In the genomic region with DNA sequence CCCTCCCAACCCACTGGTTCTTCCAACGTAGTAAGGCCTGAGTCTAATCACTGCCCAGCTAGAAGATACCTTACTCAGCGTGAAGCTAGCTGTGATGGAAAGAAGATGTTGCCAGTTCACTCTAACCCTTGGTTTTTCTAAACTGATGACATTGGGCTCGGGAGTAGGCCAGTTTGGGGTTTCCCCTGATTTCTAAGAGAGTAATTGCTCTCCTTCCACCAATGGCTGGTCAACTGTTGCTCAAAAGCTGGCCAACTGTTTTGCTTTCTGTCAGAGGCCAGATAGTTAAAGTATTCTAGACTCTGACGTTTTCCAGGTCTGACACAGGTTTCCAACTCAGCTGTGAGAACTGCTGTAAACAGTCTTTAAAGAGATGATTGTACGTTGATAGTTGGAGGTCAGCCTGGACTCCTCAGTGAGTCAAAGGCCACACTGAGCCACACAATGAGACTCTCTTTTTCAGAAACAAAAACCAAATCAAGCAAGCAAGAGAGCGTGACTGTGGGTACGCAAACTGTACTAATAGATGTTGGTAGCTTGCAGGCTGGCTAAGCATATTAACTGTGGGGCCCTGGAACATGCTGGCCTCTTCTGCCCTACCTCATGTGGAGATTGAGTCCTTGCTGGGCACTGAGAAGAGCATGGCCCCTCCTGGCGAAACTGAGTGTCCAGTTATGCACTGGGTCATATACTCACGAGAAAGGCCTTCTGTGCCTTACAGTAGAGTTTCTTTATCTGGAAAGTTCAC, we compare ENCODE assay signal across 11 mouse cellular contexts. TPM values are rescaled to one million over a fixed set of nuclear protein-coding genes. Genes with fewer than 3 reads are reported as not detected.
DNase-seq lines count a peak whose midpoint lies in the region; ATAC-seq and TF ChIP-seq lines count a peak whose summit lies in the region.
"Had no signal": no experiment of that assay in that cellular context is flagged by ENCODE, and none has a peak within 500 bp of the region (broad histone marks: within the 10 kb centered on the region; RNA-seq: fewer than 3 reads in every experiment).

No protein-coding gene starts in this region.

- H3K79me2 ChIP-seq in liver, adult 2 months (ENCODE audit: control insufficient read depth, insufficient read depth, low read length) = peaks cover 34% of the 10 kb centered on the region; the same call in 1 of the 2 replicates

- H3K9ac ChIP-seq in embryonic facial prominence, embryonic 12.5 days = no peak overlapping the region
- H3K9ac ChIP-seq in liver, adult 2 months (ENCODE audit: low read depth, low read length) = peak overlapping the region; percentile 68
- H3K9ac ChIP-seq in kidney, postnatal 0 days (ENCODE audit: low read depth, low read length) = no peak overlapping the region

- peaks cover 22% of the 10 kb centered on the region; the same call in 1 of the 2 replicates for H3K4me1 ChIP-seq in embryonic facial prominence, embryonic 12.5 days
- peaks cover 47% of the 10 kb centered on the region for H3K4me1 ChIP-seq in embryonic facial prominence, embryonic 10.5 days
- peaks cover 26% of the 10 kb centered on the region for H3K4me1 ChIP-seq in liver, adult 2 months (ENCODE audit: control insufficient read depth, insufficient read depth, low read length)
- peaks cover 27% of the 10 kb centered on the region for H3K4me1 ChIP-seq in kidney, postnatal 0 days (replicated peaks; ENCODE audit: insufficient read depth, low read length)

- TF ChIP-seq CTCF in liver, adult 2 months (IDR thresholded peaks at IDR 0.05; ENCODE audit: low read depth, low read length) = no peak
- no peak for TF ChIP-seq CTCF in kidney, postnatal 0 days (IDR thresholded peaks at IDR 0.05; ENCODE audit: low read depth)

- TF ChIP-seq POLR2A in liver, adult 2 months (IDR thresholded peaks at IDR 0.05; ENCODE audit: extremely low read depth, insufficient read depth, low read length) = no peak

- H3K9me3 ChIP-seq in embryonic facial prominence, embryonic 12.5 days = no peaks in the 10 kb centered on the region
- H3K9me3 ChIP-seq in embryonic facial prominence, embryonic 10.5 days = no peaks in the 10 kb centered on the region
- H3K9me3 ChIP-seq in kidney, postnatal 0 days (replicated peaks; ENCODE audit: low read length) = no peaks in the 10 kb centered on the region

- no peaks in the 10 kb centered on the region for H3K36me3 ChIP-seq in embryonic facial prominence, embryonic 12.5 days
- H3K36me3 ChIP-seq in embryonic facial prominence, embryonic 10.5 days (replicated peaks) = no peaks in the 10 kb centered on the region
- no peaks in the 10 kb centered on the region for H3K36me3 ChIP-seq in liver, adult 2 months (ENCODE audit: control insufficient read depth, insufficient read depth, low read length)
- no peaks in the 10 kb centered on the region for H3K36me3 ChIP-seq in kidney, postnatal 0 days (ENCODE audit: insufficient read depth, low read length)

- peak overlapping the region; percentile 29 for H3K4me2 ChIP-seq in embryonic facial prominence, embryonic 12.5 days (replicated peaks)
- H3K4me2 ChIP-seq in kidney, postnatal 0 days (ENCODE audit: low read length) = peak overlapping the region; percentile 40

- ATAC-seq in embryonic facial prominence, embryonic 12.5 days (ENCODE audit: insufficient number of reproducible peaks, insufficient read depth, low FRiP score, low TSS enrichment) = no peak
- no peak for ATAC-seq in kidney, postnatal 0 days (replicated peaks; ENCODE audit: low FRiP score, low read depth)
- ATAC-seq: inflammation-experienced regulatory T-cells, adult 6 months; Patski had no signal

- H3K4me3 ChIP-seq in embryonic facial prominence, embryonic 12.5 days = no peak overlapping the region
- no peak overlapping the region for H3K4me3 ChIP-seq in embryonic facial prominence, embryonic 10.5 days
- H3K4me3 ChIP-seq in liver, adult 2 months (ENCODE audit: insufficient read depth, low read depth, low read length) = peak overlapping the region; percentile 23; the same call in 1 of the 2 replicates
- H3K4me3 ChIP-seq in kidney, postnatal 0 days (replicated peaks; ENCODE audit: low read depth, low read length) = no peak overlapping the region

- 55% methylated on average over 9 of the region's 9 CpGs for WGBS in embryonic facial prominence, embryonic 12.5 days
- 58% methylated on average over 9 of the region's 9 CpGs for WGBS in embryonic facial prominence, embryonic 10.5 days
- 29% methylated on average over 9 of the region's 9 CpGs for WGBS in liver, adult 2 months
- 58% methylated on average over 9 of the region's 9 CpGs for WGBS in kidney, postnatal 0 days

- DNase-seq in embryonic facial prominence, embryonic 10.5 days (ENCODE audit: low spot score) = no peak
- peak; percentile 95 for DNase-seq in liver, adult 2 months (ENCODE audit: extremely low read depth, low read depth, low spot score)
- no peak for DNase-seq in liver
- peak; percentile 32 for DNase-seq in brain, adult 2 months (ENCODE audit: low read depth, low spot score)
- no peak for DNase-seq in kidney, postnatal 0 days (ENCODE audit: low spot score)
- DNase-seq in frontal cortex, postnatal 10 days (ENCODE audit: low spot score in 2 of 2) = no peak
- no peak for DNase-seq in gastrocnemius, postnatal 10 days
- DNase-seq: embryo, embryonic 11 days had no signal

- H3K27ac ChIP-seq in embryonic facial prominence, embryonic 12.5 days = 0 out of 2 replicates have a peak overlapping the region, but pooled peaks have one; percentile 46
- no peak overlapping the region for H3K27ac ChIP-seq in embryonic facial prominence, embryonic 10.5 days (replicated peaks)
- peak overlapping the region; percentile 75 for H3K27ac ChIP-seq in liver, adult 2 months (replicated peaks; ENCODE audit: insufficient read depth, low read depth, low read length)
- peak overlapping the region; percentile 25; the same call in 1 of the 2 replicates for H3K27ac ChIP-seq in kidney, postnatal 0 days

- peaks cover 3% of the 10 kb centered on the region; the same call in 1 of the 2 replicates for H3K27me3 ChIP-seq in embryonic facial prominence, embryonic 12.5 days
- peaks cover 48% of the 10 kb centered on the region for H3K27me3 ChIP-seq in embryonic facial prominence, embryonic 10.5 days (replicated peaks; ENCODE audit: low read depth, poor library complexity, severe bottlenecking)
- H3K27me3 ChIP-seq in liver, adult 2 months (ENCODE audit: control insufficient read depth, insufficient read depth, low read length) = no peaks in the 10 kb centered on the region
- H3K27me3 ChIP-seq in kidney, postnatal 0 days (ENCODE audit: insufficient read depth, low read length) = no peaks in the 10 kb centered on the region
- H3K27me3 ChIP-seq: Patski had no signal

RNA-seq across cellular contexts. Expression of gene Map3k5, which starts 2.9 kb away (rescaled TPM):
- polyA plus RNA-seq in embryonic facial prominence, embryonic 12.5 days (2016; fragmentation: Nextera tagmentation; extraction: Ambion mirVana) = 2.5 and 3.3 TPM in 2 replicates
- 0.86 and 1.4 TPM in 2 replicates for polyA plus RNA-seq in embryonic facial prominence, embryonic 10.5 days (2016; fragmentation: Nextera tagmentation; extraction: Ambion mirVana)
- 25.4 and 26.4 TPM in 2 replicates for total RNA-seq in liver, adult 2 months (2014; rRNA removed)
- 2.8 and 2.9 TPM in 2 replicates for polyA plus RNA-seq in liver, adult 2 months (2012; rRNA removed)
- 2.2 and 3.0 TPM in 2 replicates for polyA plus RNA-seq in kidney, postnatal 0 days (2015; fragmentation: Nextera tagmentation; extraction: Ambion mirVana)
- total RNA-seq in gastrocnemius, postnatal 10 days (2021) = 10 to 100 TPM in 1 of 2 experiments, 1 to 10 TPM in 1; 9.5 to 10.3 TPM

RNA-seq across cellular contexts. Expression of gene Pex7, which starts 29.6 kb away (rescaled TPM):
- 21.3 and 21.6 TPM in 2 replicates for polyA plus RNA-seq in embryonic facial prominence, embryonic 12.5 days (2016; fragmentation: Nextera tagmentation; extraction: Ambion mirVana)
- 22.6 and 24.8 TPM in 2 replicates for polyA plus RNA-seq in embryonic facial prominence, embryonic 10.5 days (2016; fragmentation: Nextera tagmentation; extraction: Ambion mirVana)
- 112 and 114 TPM in 2 replicates for total RNA-seq in liver, adult 2 months (2014; rRNA removed)
- 118 and 129 TPM in 2 replicates for polyA plus RNA-seq in liver, adult 2 months (2012; rRNA removed)
- 61.1 and 64.8 TPM in 2 replicates for polyA plus RNA-seq in kidney, postnatal 0 days (2015; fragmentation: Nextera tagmentation; extraction: Ambion mirVana)
- 10 to 100 TPM; 13.6 to 13.9 TPM for total RNA-seq in gastrocnemius, postnatal 10 days (2021)

Comparison
In these comparisons a context has a peak if more than half of its experiments do, and no peak if none do; other contexts are left out.
1. DNase-seq: peak in liver, adult 2 months (single experiment) and brain, adult 2 months (single experiment); none in embryonic facial prominence, embryonic 10.5 days (single experiment), liver (single experiment), kidney, postnatal 0 days (single experiment), frontal cortex, postnatal 10 days (0 of 2) and gastrocnemius, postnatal 10 days (single experiment).